Mouse (Mus musculus) embryonic fibroblast, embryonic 13.5 days (primary cell): Measurements from ENCODE around the gene Psmd14.

Experiments
- CTCF ChIP-seq: IDR thresholded peaks from 2 replicates; pipeline ENCODE4 v1.5.1; 2011; ENCODE audit warnings: mild to moderate bottlenecking, control low read depth, low read length, moderate library complexity, borderline replicate concordance; ENCODE audit not compliant: insufficient read depth
- POLR2A ChIP-seq: IDR thresholded peaks from 2 replicates; pipeline ENCODE4 v1.6.1; 2011; ENCODE audit warnings: low read depth, mild to moderate bottlenecking, control low read depth, low read length, moderate library complexity

- TF ChIP-seq CTCF, result no peak
- TF ChIP-seq POLR2A, result no peak
These were observed 35.9 kb downstream of the Psmd14 start for GRCm38 (mm10) chr2:61747411-61747810.
